Mouse (Mus musculus) thymus, adult 18-20 months (tissue): ENCODE results near the gene Cideb.

Source experiments
- DNase-seq, 2 experiments: peaks; one replicate each; pipeline ENCODE4 v3.0.0; 2022; ENCODE audit warnings: mixed read lengths in 2 of 2

Cideb gene

DNA sequence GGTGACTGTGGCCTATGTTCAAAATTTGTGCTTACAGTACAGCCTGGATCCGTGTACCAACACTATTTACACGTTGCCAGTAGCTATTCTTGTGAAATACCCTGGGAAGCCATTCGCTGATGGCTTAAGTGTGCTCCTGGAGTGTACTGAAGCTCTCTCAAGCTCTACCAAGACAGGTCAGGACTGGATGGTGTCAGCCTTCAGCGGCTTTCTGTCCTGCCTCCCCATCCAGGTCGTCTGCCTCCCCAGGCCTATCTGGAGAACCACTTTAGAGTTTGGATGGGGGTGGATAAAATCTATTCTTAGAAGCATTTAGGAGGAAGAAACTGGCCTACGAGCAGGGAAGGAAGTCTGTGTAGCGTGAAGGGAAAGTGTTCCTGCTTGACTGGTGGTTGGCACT lies 4.9 kb upstream of the Cideb start:
- DNase-seq, result no peak

DNA sequence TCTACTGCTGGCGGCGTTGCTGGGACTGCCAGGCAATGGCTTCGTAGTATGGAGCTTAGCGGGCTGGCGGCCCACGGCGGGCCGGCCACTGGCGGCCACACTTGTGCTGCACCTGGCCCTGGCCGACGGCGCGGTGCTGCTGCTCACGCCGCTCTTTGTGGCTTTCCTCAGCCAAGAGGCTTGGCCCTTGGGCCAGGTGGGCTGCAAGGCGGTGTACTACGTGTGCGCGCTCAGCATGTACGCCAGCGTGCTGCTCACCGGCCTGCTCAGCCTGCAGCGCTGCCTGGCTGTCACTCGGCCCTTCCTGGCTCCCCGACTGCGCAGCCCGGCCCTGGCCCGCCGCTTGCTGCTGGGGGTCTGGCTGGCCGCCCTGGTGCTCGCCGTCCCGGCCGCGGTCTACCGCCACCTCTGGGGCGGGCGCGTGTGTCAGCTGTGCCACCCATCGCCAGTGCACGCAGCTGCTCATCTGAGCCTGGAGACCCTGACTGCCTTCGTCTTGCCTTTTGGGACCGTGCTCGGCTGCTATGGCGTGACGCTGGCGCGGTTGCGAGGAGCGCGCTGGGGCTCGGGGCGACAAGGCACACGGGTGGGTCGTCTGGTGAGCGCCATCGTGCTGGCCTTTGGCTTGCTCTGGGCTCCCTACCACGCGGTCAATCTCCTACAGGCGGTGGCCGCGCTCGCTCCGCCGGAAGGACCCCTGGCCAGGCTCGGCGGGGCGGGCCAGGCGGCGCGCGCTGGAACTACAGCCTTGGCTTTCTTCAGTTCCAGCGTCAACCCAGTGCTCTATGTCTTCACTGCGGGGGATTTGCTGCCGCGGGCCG lies 4.0 kb upstream of the Cideb start:
- no peak for DNase-seq

DNA sequence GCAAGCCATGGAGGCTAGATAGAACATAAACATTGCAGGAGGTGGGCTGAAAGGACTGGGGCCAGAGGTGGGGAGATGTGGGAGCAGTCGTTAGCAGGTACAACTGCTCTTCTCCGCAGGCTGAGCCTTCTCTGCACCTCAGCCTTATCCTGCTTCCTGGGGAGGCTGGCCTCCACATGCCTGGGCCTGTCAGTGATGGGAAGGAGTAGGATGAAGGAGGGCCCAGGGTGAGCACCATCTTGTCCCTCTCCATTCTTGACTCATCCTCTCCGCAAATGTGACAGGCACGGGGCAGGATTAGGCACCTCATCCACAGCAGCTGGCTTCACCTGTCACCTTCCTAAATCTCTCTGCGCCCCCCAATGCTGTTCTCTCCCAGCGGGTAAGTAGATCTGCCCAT lies 2.9 kb upstream of the Cideb start, which contains the start of gene Ltb4r2:
Gene Ltb4r2, plus strand, starts transcription at position 266 of the 400 bp plus-strand sequence.
- no peak for DNase-seq

DNA sequence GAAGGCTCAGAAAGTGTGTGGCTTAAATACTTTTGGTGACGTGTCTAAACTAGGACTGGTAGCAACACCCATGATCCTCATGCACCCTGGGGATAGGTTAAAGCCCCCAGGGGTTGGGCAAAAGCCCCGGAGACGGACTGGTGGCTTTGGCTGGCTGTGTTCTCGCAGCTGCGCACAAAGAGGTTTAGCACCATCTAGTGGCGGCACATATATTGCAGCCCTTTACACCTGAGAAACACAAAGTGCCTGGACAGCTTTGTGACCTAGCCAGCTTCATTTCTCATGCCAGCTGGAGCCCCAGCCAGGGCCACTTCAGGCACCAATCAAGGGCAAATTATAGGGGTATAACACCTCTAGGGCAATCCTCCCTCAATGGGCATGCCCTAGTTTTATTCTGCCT lies 1.9 kb upstream of the Cideb start:
- peak; percentile 61 to 66 for DNase-seq

DNA sequence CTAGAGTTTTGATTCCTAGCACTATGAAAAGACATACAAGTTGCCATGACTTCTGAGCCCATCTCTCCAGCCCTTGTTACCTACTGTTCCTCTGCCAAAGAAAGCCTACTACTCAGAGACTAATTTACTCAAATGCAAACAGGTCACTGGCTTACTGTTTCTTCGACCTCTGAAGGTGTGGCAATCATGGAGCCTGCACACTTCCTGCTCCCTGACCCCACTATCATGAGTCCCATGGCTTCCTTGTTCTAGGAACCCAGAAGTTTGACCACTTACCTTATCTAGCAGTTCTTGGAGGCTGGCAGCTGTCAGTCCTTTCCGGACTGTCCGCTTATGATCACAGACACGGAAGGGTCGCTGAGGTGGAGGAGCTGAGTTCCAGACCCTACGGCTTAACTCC lies 692 bp downstream of the Cideb start:
- no peak for DNase-seq

DNA sequence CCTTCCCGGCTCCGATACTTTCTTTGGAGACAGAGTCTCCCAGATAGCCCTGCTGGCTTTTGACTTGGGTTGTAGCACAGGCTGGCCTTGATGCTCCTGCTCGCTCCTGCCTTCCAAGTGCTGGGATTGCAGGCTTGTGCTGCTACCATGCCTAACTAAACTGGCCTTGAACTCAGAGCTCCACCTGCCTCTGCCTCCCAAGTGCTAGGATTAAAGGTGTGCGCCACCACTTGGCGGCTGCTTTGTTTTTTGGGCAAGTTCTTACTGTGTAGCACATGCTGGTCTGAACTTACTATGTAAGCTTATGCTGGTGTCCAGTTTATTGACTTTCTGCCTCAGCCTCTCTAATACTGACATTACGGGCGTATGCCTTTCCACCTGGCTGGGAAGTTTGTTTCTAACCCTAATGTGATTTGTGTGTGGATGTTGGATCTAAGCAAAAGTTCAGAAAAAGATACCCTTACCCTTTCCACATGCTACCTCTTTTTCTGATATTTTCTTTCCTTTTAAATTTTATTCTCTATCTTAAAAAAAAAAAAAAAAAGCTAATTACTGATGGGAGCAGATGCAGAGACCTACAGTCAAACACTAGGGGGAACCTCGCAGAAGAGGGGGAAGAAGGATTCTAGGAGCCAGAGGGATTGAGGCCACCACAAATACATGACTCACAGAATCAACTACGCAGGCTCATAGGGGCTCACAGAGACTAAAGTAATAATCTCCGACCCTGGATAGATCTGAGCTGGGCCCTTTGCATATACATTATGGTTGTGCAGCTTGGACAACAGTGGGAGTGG lies 11.0 kb downstream of the Cideb start:
- DNase-seq, result no peak

DNA sequence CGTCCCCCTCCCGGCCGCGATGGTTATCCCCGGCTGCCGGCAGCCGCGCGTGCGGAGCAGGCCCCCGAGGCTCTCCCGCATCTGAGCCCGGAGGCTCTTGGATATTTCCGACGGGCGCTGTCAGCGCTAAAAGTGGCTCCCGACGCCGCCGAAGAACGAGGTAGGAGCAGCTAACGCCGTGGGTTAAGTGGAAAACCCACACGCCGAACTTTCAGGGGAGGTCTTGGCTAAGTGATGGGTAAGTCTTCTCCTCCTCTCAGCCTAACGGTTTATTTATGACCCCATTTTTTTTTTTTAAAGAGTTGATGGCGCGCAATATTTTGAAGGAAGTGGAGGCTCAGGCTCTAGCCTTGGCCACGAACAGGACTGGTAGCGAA lies 12.4 kb downstream of the Cideb start:
- no peak for DNase-seq

DNA sequence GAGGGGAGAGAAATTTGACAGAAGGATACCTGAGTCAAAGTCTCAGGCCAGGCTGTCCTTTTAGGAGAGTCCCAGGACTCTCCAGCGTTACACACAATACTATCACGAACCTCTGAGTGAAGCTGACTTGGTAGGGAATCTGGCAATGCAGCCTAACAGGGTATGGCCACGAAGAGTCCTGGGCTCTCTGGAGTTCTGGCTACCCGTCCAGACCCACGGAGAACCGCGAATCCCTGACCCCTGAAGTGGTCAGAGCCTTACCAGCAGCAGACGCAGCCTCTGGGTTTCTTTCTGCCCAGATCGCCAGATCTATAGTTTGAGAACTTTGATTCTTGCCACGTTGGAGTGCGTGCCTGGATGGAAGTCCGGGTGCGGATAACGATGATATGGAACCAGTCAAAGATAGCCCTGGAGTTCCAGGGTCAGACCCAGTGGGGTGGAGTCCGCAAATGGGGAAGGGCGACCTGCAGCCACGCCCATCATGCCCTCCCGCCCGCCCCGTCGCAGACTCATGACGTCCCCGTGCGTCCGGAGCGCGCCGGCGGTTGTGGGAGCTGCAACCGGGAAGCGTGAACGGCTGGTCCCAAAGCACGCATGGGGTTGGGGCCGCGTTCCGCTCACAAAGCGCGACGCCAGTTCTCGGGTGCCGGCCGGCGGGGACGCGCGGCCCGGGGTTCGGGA lies 12.9 kb downstream of the Cideb start, which contains the start of the genes Dhrs1 and Nop9:
Gene Dhrs1, minus strand, starts transcription at position 511 of the 681 bp plus-strand sequence.
Gene Nop9, plus strand, starts transcription at position 514 of the 681 bp plus-strand sequence.
- peak; percentile 75 for DNase-seq

DNA sequence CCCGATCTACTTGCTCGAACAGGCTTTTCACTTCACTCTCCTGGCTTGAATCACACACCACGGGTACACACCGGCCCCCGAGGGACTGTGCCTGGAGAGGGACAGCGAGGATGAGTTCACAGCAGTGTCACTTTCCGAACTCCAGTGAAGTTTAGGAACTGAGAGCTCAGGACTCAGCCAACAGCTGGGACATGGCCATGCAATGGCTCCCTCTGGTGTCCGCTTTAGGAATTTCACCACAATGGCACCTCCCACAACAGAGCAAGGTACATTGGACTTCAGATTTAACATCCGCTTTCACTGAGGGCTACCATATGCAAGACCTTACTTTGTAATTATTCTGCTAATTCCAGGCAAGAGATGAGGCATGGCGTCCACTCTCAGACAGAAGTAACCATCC lies 14.5 kb downstream of the Cideb start:
- DNase-seq, result peak; percentile 65 to 74

DNA sequence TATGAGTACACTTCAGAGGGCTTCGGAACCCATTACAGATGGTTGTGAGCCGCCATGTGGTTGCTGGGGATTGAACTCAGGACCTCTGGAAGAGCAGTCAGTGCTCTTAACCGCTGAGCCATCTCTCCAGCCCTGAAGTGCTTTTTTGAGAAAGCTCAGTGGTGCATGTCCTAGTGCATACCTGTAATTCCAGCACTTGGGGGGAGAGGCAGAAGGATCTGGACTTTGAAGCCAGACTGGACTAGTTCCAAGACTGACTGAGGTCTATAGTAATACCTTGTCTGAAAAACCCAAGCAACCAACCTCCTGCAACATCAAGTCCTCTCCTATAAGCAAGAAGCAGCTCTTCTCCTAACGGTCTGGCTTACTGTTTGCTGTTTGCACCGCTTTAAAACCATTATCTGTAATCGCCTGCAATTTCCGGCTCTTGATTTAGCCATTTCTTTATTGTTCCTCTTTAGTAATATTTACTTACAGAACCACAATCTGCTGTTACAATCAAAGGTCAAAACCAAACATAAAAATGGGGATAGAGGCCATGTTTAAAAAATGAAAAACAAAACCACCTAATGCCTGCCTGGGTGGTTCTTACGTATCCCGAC lies 21.1 kb downstream of the Cideb start:
- no peak for DNase-seq

DNA sequence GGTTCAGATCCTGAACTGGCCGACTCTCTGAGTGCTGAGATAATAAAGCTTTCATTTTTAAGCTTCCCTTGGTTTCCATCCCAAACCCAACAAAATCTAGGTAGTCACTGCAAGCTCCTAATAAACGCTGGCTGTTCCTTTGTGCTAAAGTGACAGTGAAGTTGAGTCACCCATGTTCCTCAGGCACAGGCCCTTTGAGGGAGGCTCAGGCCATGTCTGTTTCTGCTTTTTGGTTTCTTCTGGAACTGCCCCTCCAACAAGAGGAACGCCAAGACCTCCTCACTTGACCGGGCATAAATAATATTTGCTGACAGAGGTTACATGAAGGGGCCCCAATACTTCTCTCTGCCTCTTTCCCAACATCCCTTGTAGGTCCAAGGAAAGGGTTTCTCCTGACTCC lies 22.5 kb downstream of the Cideb start:
- DNase-seq, result no peak

DNA sequence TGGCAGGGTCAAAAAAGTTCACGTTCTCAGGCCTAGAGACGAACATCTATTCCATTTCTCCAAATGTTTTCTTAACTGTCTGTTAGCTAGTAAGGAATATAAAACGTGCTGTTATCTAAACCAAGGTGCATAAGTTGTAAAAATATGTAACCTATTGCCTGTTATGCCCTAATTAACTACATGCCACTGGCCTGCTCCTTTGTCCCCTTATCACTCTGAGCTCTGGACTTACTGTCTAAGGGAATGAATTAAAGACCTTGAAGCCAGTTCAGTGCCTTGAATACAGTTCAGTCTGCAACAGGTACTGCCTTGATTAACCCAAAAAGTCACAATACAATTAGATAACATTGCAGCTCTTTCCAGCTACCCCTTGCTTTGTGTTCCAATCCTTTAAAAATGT lies 22.9 kb downstream of the Cideb start:
- DNase-seq, result no peak

DNA sequence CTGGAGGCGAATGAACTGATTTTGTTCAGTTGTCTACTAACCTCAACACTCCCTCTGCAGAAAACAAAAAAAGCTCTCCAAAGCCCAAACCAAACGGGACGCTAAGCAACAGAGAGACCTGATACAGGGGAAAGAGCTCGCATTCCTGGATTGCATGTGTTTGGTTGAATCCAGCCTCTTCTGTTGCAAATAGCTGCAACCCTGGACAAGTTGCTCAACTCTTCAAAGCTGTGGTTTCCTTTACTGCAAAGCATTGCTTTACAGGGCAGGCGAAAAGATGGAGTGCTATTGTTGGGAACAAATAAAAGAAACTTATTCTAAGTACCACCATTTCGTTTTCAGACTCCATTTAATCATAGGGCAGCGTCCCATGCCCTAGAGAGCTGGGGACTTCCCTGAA lies 23.4 kb downstream of the Cideb start:
- DNase-seq, result no peak

DNA sequence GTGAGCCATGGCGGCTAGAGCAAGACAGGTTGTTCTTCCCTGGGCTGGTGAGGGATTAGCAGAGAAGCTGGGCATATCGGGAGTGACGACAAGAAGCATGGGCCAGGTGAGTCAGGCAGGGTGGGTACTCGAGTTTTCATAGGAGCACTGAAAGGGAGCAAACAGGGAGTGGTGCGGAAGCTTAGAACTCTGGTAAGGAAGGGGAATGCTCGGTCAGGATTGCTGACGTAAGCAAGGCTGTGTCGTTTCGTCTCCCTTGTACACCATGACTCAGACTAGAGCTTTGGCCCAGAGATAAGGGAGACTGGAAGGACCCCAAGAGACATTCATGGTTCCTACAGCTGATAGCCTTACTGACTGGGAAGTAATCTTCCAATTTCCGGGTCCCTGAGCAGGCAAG lies 24.4 kb downstream of the Cideb start:
- no peak for DNase-seq

DNA sequence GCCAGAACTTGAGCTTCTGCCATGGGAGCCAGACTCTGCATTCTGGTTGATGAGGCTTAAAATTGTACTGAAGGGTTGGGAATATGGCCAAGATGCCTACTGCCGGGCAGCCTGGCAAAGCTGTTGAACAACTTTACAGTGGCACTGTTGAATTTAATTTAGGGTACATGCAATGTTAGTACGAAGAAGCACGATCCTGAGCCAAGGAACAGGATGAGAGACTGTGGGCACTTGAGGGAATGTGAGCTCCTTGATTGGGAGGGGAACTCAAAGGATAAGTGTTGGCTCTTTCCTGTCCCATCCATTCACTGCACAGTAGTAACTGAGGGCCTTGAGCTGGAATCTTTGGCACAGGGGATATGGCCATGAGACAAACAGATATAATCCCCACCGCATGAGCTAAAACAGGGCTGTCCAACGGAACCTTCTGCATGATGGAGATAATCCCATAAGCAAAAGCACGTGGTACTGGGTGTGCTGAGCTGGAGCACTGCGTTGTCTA lies 27.7 kb downstream of the Cideb start:
- DNase-seq, result no peak

DNA sequence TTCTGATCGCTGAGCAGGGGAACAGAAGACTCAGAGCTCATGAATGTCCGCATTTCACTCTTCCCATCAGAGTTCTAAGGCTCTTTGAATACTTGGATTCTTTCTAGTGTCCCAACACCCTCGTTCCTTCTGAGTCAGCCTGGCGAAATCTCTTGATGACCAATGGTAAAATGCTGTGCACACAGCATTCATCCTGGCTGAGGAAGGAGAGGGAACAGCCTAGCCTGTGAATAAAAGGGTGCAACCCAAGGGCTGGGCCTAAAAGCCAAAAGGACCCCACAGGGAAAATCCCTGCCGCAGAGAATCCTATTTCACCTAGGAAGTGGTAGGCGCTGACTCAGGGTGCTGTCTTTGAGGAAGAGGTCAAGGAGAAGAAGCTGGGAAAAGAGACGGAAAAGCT lies 28.1 kb downstream of the Cideb start:
- no peak for DNase-seq

DNA sequence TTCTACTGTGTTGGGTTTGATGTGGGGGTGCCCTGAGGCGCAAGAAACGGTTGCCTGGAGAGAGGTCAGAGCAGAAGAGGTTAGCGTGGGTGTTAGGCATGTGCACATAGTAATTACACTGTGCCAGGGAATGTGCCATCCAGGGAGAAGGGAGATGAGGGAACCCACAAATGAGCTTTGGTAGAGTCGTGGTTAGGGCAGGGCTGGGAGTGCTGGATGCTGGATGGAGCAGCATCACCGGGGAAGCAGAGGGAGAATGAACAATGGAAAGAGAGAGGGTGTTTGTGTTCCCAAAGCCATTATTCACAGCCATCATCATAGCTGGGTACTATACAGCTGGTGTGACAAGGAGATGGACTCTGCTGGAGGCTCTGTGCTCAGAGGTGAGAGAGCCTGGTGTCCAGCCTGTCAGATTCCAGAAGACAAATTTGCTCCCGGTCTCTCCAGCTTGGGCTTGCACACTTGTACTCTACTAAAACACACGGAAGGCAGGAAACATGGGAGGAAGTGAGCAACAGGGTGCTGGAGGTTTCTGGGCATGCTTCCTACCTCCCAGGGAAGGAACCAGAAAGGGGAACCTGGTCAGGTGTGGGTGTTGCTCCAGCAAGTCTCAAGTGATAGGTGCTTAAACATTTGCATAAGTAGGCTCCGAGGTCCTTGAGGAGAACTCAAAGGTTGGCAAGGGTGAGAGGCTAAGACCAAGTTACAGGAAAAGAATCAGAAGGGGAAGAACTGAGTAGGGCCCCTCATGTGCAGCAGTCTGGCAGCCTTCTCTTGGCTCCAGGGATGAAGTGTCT lies 30.2 kb downstream of the Cideb start:
- DNase-seq, result no peak

DNA sequence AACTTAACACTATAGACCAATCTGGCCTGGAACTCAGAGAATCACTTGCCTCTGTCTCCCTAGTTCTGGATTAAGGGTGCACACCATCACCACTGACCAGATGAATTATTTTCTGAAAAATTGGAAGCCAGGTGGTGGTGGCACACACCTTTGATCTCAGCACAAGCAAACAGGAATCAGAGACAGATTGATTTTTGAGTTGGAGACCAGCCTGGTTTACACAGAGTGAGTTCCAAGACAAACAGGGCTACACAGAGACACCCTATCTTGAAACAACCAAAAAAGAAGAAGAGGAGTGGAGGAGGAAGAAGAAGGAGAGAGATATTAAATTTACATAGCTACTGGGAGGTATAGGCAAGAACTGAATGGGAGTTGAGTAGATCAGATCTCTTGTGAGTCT lies 32.0 kb downstream of the Cideb start:
- no peak for DNase-seq

DNA sequence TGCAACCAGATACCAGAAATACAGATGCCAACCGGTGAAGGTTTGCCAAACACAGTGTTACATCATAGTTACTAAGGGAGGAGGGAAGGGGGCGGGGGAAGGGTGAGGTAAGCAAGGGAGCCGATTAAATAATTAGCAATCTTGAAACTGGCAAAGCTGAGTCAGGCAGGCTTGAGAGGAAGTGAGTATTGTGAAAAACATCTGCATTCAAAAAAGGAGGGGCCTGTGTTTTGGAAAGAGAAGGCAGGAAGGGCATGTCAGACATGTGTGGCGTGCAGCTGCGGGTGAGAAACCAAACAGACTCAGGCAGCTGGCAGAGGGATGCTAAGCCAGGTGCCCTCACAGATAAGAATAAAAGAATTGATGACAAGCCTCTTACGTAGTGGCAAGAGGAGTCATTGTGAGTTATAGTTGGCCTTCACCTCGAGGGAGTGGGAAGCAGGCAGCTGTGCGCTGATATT lies 33.8 kb downstream of the Cideb start:
- DNase-seq, result peak; percentile 69 to 84

DNA sequence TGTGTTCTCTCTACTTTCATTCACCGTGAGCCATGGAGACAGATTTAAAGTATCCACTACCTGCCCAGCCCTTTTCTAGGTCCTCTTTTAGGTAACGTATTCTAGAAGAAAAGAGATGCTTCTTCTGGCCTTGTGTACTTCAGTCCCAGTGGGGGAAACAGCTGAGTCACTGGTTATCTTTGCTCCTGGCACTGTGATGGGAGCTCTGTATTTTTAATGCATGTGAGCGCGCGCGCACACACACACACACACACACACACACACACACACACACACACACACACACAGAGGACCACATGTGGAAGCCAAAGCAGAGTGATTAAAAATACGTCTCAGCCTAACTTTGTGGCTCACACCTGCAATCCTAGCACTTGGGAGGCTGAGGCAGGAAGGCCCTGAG lies 34.8 kb downstream of the Cideb start:
- no peak for DNase-seq

DNA sequence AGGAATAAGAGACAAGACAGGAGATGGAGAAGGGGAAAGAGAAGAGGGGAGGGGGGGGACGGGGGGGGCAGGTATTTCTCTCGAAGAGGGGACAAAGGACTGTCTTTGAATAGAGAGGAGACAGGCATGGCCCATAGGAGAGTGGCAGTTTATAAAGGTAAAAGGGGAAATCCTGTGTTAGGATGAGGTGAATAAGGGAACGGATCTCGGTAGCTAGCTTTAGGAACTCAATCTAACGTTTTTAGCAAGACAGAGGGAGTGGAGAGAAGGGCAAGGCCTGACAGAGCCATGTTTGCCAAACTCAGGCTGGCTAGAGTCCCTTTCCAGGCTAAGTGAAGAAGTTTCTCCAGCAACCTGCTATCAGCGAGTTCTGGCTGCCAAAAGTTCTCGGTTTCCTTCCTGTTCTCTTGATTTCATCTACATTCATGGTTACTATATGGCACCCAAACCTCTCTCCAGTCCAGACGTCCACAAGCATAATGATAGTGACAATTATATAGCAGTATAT lies 35.8 kb downstream of the Cideb start:
- DNase-seq, result no peak
